Mouse (Mus musculus): Measurements from ENCODE around the gene Adm2. TPM values are rescaled to one million over a fixed set of nuclear protein-coding genes. Genes with fewer than 3 reads are reported as not detected.

Gene Adm2
- polyA plus RNA-seq, 1 experiment from 2014 or later, result 0.47 TPM

- H3K9me3 ChIP-seq (ENCODE audit: control insufficient read depth, low read length), result no peaks in the 10 kb centered on the region
- 48% methylated on average over 1 of the region's 1 CpGs for WGBS
- no peak overlapping the region for H3K27ac ChIP-seq (replicated peaks)
- H3K27me3 ChIP-seq (ENCODE audit: control insufficient read depth, insufficient read depth, low read length), result no peaks in the 10 kb centered on the region
- H3K4me2 ChIP-seq (replicated peaks; ENCODE audit: low read depth), result no peak overlapping the region
- no peaks in the 10 kb centered on the region for H3K4me1 ChIP-seq (replicated peaks; ENCODE audit: control insufficient read depth, insufficient read depth)
- DNase-seq (ENCODE audit: low spot score) (no peak), ATAC-seq (ENCODE audit: low FRiP score, low TSS enrichment) (no peak)
- TF ChIP-seq EP300 (optimal IDR thresholded peaks at IDR 0.05) (no peak), CTCF (IDR thresholded peaks at IDR 0.05; ENCODE audit: low read depth) (peak; percentile 25; the same call in 1 of the 2 replicates)
- no peak overlapping the region for H3K4me3 ChIP-seq (ENCODE audit: low read depth, low read length)
- no peak overlapping the region for H3K9ac ChIP-seq (ENCODE audit: low read length)
- H3K36me3 ChIP-seq (ENCODE audit: control insufficient read depth, insufficient read depth, low read length), result no peaks in the 10 kb centered on the region
Measured at GRCm38 (mm10) chr15:89341678-89342077, 19.2 kb downstream of the Adm2 start.

GRCm38 (mm10) chr15:89343325-89343724 is 20.8 kb downstream of the Adm2 start:
- Histone ChIP-seq H3K9me3 (ENCODE audit: control insufficient read depth, low read length) (no peaks in the 10 kb centered on the region), H3K9ac (ENCODE audit: low read length) (no peak overlapping the region), H3K4me1 (replicated peaks; ENCODE audit: control insufficient read depth, insufficient read depth) (no peaks in the 10 kb centered on the region), H3K27ac (replicated peaks) (no peak overlapping the region), H3K4me2 (replicated peaks; ENCODE audit: low read depth) (no peak overlapping the region), H3K4me3 (ENCODE audit: low read depth, low read length) (no peak overlapping the region), H3K27me3 (ENCODE audit: control insufficient read depth, insufficient read depth, low read length) (no peaks in the 10 kb centered on the region), H3K36me3 (ENCODE audit: control insufficient read depth, insufficient read depth, low read length) (no peaks in the 10 kb centered on the region)
- TF ChIP-seq CTCF (IDR thresholded peaks at IDR 0.05; ENCODE audit: low read depth), result peak; percentile 40
- no peak for TF ChIP-seq EP300 (optimal IDR thresholded peaks at IDR 0.05)
- ATAC-seq (ENCODE audit: low FRiP score, low TSS enrichment), result no peak
- no peak for DNase-seq (ENCODE audit: low spot score)
- 82% methylated on average over 3 of the region's 3 CpGs for WGBS

- no peak for TF ChIP-seq EP300 (optimal IDR thresholded peaks at IDR 0.05)
- WGBS, result 76% methylated on average over 5 of the region's 5 CpGs
- Histone ChIP-seq H3K9ac (ENCODE audit: low read length) (no peak overlapping the region), H3K4me2 (replicated peaks; ENCODE audit: low read depth) (no peak overlapping the region), H3K9me3 (ENCODE audit: control insufficient read depth, low read length) (no peaks in the 10 kb centered on the region), H3K36me3 (ENCODE audit: control insufficient read depth, insufficient read depth, low read length) (peaks cover 19% of the 10 kb centered on the region), H3K4me1 (replicated peaks; ENCODE audit: control insufficient read depth, insufficient read depth) (peaks cover 2% of the 10 kb centered on the region; the same call in 1 of the 2 replicates), H3K4me3 (ENCODE audit: low read depth, low read length) (no peak overlapping the region), H3K27ac (replicated peaks) (no peak overlapping the region), H3K27me3 (ENCODE audit: control insufficient read depth, insufficient read depth, low read length) (no peaks in the 10 kb centered on the region)
- ATAC-seq (ENCODE audit: low FRiP score, low TSS enrichment) (no peak), DNase-seq (ENCODE audit: low spot score) (no peak)
Measured at GRCm38 (mm10) chr15:89350447-89350846, 27.9 kb downstream of the Adm2 start.

GRCm38 (mm10) chr15:89351302-89351701 is 28.8 kb downstream of the Adm2 start:
- DNase-seq (ENCODE audit: low spot score), result no peak
- H3K9me3 ChIP-seq (ENCODE audit: control insufficient read depth, low read length), result no peaks in the 10 kb centered on the region
- no peak for ATAC-seq (ENCODE audit: low FRiP score, low TSS enrichment)
- H3K27me3 ChIP-seq (ENCODE audit: control insufficient read depth, insufficient read depth, low read length), result no peaks in the 10 kb centered on the region
- no peak overlapping the region for H3K4me3 ChIP-seq (ENCODE audit: low read depth, low read length)
- 86% methylated on average over 15 of the region's 15 CpGs for WGBS
- H3K4me1 ChIP-seq (replicated peaks; ENCODE audit: control insufficient read depth, insufficient read depth), result peaks cover 2% of the 10 kb centered on the region; the same call in 1 of the 2 replicates
- no peak overlapping the region for H3K27ac ChIP-seq (replicated peaks)
- TF ChIP-seq EP300 (optimal IDR thresholded peaks at IDR 0.05) (no peak), CTCF (IDR thresholded peaks at IDR 0.05; ENCODE audit: low read depth) (no peak)
- peaks cover 19% of the 10 kb centered on the region for H3K36me3 ChIP-seq (ENCODE audit: control insufficient read depth, insufficient read depth, low read length)
- no peak overlapping the region for H3K9ac ChIP-seq (ENCODE audit: low read length)
- no peak overlapping the region for H3K4me2 ChIP-seq (replicated peaks; ENCODE audit: low read depth)

- H3K9ac ChIP-seq (ENCODE audit: low read length), result no peak overlapping the region
- TF ChIP-seq EP300 (optimal IDR thresholded peaks at IDR 0.05), result no peak
- no peak for TF ChIP-seq CTCF (IDR thresholded peaks at IDR 0.05; ENCODE audit: low read depth)
- ATAC-seq (ENCODE audit: low FRiP score, low TSS enrichment) (no peak), DNase-seq (ENCODE audit: low spot score) (no peak)
- peaks cover 19% of the 10 kb centered on the region for H3K36me3 ChIP-seq (ENCODE audit: control insufficient read depth, insufficient read depth, low read length)
- H3K4me1 ChIP-seq (replicated peaks; ENCODE audit: control insufficient read depth, insufficient read depth), result peaks cover 2% of the 10 kb centered on the region; the same call in 1 of the 2 replicates
- 85% methylated on average over 14 of the region's 14 CpGs for WGBS
- no peak overlapping the region for H3K27ac ChIP-seq (replicated peaks)
- no peak overlapping the region for H3K4me3 ChIP-seq (ENCODE audit: low read depth, low read length)
- no peaks in the 10 kb centered on the region for H3K27me3 ChIP-seq (ENCODE audit: control insufficient read depth, insufficient read depth, low read length)
- no peak overlapping the region for H3K4me2 ChIP-seq (replicated peaks; ENCODE audit: low read depth)
- no peaks in the 10 kb centered on the region for H3K9me3 ChIP-seq (ENCODE audit: control insufficient read depth, low read length)
Measured at GRCm38 (mm10) chr15:89352054-89352453, 29.5 kb downstream of the Adm2 start.

GRCm38 (mm10) chr15:89352795-89353194 is 30.3 kb downstream of the Adm2 start:
- no peaks in the 10 kb centered on the region for H3K9me3 ChIP-seq (ENCODE audit: control insufficient read depth, low read length)
- H3K4me2 ChIP-seq (replicated peaks; ENCODE audit: low read depth), result no peak overlapping the region
- no peak overlapping the region for H3K4me3 ChIP-seq (ENCODE audit: low read depth, low read length)
- no peaks in the 10 kb centered on the region for H3K27me3 ChIP-seq (ENCODE audit: control insufficient read depth, insufficient read depth, low read length)
- ATAC-seq (ENCODE audit: low FRiP score, low TSS enrichment) (no peak), DNase-seq (ENCODE audit: low spot score) (no peak)
- WGBS, result 93% methylated on average over 12 of the region's 12 CpGs
- H3K4me1 ChIP-seq (replicated peaks; ENCODE audit: control insufficient read depth, insufficient read depth), result peaks cover 2% of the 10 kb centered on the region; the same call in 1 of the 2 replicates
- no peak overlapping the region for H3K9ac ChIP-seq (ENCODE audit: low read length)
- no peak overlapping the region for H3K27ac ChIP-seq (replicated peaks)
- TF ChIP-seq CTCF (IDR thresholded peaks at IDR 0.05; ENCODE audit: low read depth) (no peak), EP300 (optimal IDR thresholded peaks at IDR 0.05) (no peak)
- H3K36me3 ChIP-seq (ENCODE audit: control insufficient read depth, insufficient read depth, low read length), result peaks cover 19% of the 10 kb centered on the region

Measured in stomach, postnatal 0 days (tissue).